Mouse (Mus musculus) limb, embryonic 13.5 days (tissue): ENCODE measurements around the gene Gpr180. TPM values are rescaled to one million over a fixed set of nuclear protein-coding genes. Genes with fewer than 3 reads are reported as not detected.

Experiments
- ATAC-seq: fragments of 200-750 bp; cut with Nextera tagmentation; 2 replicates; pipeline ENCODE4 v1.8.0; 2017; ENCODE audit warnings: low read depth, moderate number of reproducible peaks, moderate TSS enrichment; ENCODE audit not compliant: low FRiP score
- H3K27ac ChIP-seq: fragments of 300-500 bp; sonication (generic); 2 replicates; pipeline ENCODE4 v1.5.1; 2015; ENCODE audit warnings: inconsistent platforms, mild to moderate bottlenecking, moderate library complexity
- H3K27me3 ChIP-seq: fragments of 300-500 bp; sonication (generic); 2 replicates; pipeline ENCODE4 v1.6.1; 2015; ENCODE audit warnings: mild to moderate bottlenecking, inconsistent platforms
- H3K36me3 ChIP-seq: fragments of 300-500 bp; sonication (generic); 2 replicates; pipeline ENCODE4 v1.6.1; 2015; ENCODE audit warnings: inconsistent platforms, mild to moderate bottlenecking, moderate library complexity
- H3K4me1 ChIP-seq: fragments of 300-500 bp; sonication (generic); 2 replicates; pipeline ENCODE4 v1.6.1; 2015; ENCODE audit warnings: inconsistent platforms
- H3K4me2 ChIP-seq: fragments of 300-500 bp; sonication (generic); replicated peaks from 2 replicates; pipeline ENCODE4 v1.6.1; 2015; ENCODE audit warnings: inconsistent platforms, mild to moderate bottlenecking, moderate library complexity
- H3K4me3 ChIP-seq: fragments of 300-500 bp; sonication (generic); 2 replicates; pipeline ENCODE4 v1.5.1; 2015; ENCODE audit warnings: moderate library complexity, mild to moderate bottlenecking, inconsistent platforms
- H3K9ac ChIP-seq: fragments of 300-500 bp; sonication (generic); 2 replicates; pipeline ENCODE4 v1.6.1; 2015; ENCODE audit warnings: mild to moderate bottlenecking, inconsistent platforms
- H3K9me3 ChIP-seq: fragments of 300-500 bp; sonication (generic); 2 replicates; pipeline ENCODE4 v1.6.1; 2016; ENCODE audit warnings: inconsistent platforms
- WGBS: fragments of 180-500 bp; shearing (Covaris S2); methylation state at CpG from one replicate; pipeline ENCODE4 v1.1.7; 2015; 5-methylcytosine and 5-hydroxymethylcytosine counted together
- polyA plus RNA-seq: library from polyadenylated mRNA; unstranded; fragments of >200 nt; fragmentation: Nextera tagmentation; extraction: Ambion mirVana; gene quantifications from 2 replicates; pipeline ENCODE4 v1.2.1, GENCODE M21; 2015

Gene Gpr180
- polyA plus RNA-seq, 1 experiment from 2014 or later: 71.8 TPM

DNA sequence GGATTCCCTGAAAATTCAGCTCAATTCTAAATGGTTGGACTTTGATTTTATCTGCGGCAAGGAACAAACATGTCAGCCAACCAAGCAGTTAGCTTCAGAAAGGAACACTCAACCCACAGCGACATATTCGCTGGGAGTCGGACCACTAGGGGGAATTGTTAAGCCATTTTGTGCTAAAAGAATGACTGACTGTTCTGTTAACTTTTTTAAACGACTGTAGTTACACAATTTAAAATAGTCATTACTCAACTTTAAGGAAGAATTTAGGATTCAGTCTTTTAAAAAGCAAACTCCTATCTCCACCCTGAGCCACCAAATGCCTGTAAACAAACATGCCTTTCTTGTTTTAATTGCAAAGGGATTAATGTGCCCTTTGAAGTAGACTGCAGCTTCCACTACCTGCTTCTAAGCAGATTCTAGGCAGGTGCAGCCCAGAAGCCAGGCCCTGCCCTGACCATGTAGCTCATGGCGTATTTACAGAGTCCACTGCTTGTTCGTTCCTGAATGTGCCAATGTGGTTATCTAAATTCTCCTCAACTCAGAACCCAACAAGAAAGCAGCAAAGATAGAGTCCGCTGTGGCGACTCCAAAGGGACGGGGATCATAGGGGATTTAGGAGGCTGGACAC, 56.2 kb downstream of the Gpr180 start:
- H3K4me2 ChIP-seq: no peak overlapping the region
- H3K9ac ChIP-seq: no peak overlapping the region
- ATAC-seq: no peak
- H3K4me1 ChIP-seq: no peaks in the 10 kb centered on the region
- H3K36me3 ChIP-seq: no peaks in the 10 kb centered on the region
- peaks cover 48% of the 10 kb centered on the region for H3K27me3 ChIP-seq
- H3K4me3 ChIP-seq: no peak overlapping the region
- 40% methylated on average over 10 of the region's 10 CpGs for WGBS
- no peaks in the 10 kb centered on the region for H3K9me3 ChIP-seq
- H3K27ac ChIP-seq: no peak overlapping the region

- Histone ChIP-seq H3K36me3 (no peaks in the 10 kb centered on the region), H3K27ac (no peak overlapping the region), H3K4me1 (no peaks in the 10 kb centered on the region), H3K4me2 (no peak overlapping the region), H3K9ac (no peak overlapping the region), H3K4me3 (no peak overlapping the region), H3K9me3 (no peaks in the 10 kb centered on the region), H3K27me3 (peaks cover 48% of the 10 kb centered on the region)
- WGBS: 57% methylated on average over 10 of the region's 10 CpGs
- no peak for ATAC-seq
These were observed 56.7 kb downstream of the Gpr180 start for GRCm38 (mm10) chr14:118193663-118194062.

- H3K4me2 ChIP-seq: no peak overlapping the region
- ATAC-seq: no peak
- H3K4me3 ChIP-seq: no peak overlapping the region
- H3K9me3 ChIP-seq: no peaks in the 10 kb centered on the region
- H3K4me1 ChIP-seq: no peaks in the 10 kb centered on the region
- H3K27ac ChIP-seq: no peak overlapping the region
- no peaks in the 10 kb centered on the region for H3K36me3 ChIP-seq
- H3K9ac ChIP-seq: no peak overlapping the region
- WGBS: 65% methylated on average over 13 of the region's 13 CpGs
- peaks cover 48% of the 10 kb centered on the region for H3K27me3 ChIP-seq
These were observed 57.4 kb downstream of the Gpr180 start for GRCm38 (mm10) chr14:118194219-118194914.

DNA sequence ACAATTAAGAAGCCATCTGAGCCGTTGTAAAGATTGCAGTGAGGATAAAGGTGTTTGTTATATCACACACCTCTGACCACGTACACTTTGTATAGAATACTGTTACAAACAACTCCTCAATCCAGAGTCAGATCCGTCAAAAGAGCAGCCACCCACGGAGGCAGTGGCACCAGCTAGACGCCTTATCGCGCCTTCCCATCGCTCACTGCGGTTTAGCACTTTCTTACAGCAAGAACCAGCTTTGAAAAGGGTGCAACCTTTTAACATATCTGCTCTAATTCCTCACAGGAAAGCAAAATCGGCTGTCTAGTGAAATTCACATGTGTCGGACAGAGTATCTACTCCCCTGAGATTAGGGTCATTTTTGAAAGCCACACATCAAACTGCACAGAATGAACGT, 60.1 kb downstream of the Gpr180 start:
- H3K4me3 ChIP-seq: no peak overlapping the region
- no peak overlapping the region for H3K27ac ChIP-seq
- no peak overlapping the region for H3K4me2 ChIP-seq
- no peaks in the 10 kb centered on the region for H3K9me3 ChIP-seq
- peaks cover 42% of the 10 kb centered on the region for H3K27me3 ChIP-seq
- H3K4me1 ChIP-seq: no peaks in the 10 kb centered on the region
- no peak overlapping the region for H3K9ac ChIP-seq
- no peak for ATAC-seq
- no peaks in the 10 kb centered on the region for H3K36me3 ChIP-seq
- WGBS: 74% methylated on average over 12 of the region's 12 CpGs

DNA sequence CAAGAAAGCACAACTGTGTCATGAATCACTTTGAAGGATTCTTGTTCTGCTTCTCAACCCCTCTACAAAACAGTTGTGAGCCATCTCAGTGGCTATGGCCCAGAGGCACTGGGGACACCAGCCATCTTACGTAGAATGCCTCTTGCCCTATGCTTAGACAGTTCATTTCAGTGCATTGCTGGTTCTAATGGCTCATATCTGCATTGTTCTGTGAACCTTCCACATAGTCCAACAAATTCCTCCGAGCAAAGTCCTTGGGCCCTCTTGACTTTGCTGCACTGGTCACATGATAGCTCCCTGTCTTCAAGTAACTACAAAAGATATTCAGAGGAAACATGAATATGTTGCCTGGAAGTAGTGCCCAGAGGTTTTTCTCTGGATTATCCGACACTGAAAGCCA, 63.8 kb downstream of the Gpr180 start:
- Histone ChIP-seq H3K4me2 (no peak overlapping the region), H3K4me3 (no peak overlapping the region), H3K27me3 (peaks cover 16% of the 10 kb centered on the region), H3K36me3 (no peaks in the 10 kb centered on the region), H3K4me1 (no peaks in the 10 kb centered on the region), H3K9me3 (peaks cover 5% of the 10 kb centered on the region; the same call in 1 of the 2 replicates), H3K27ac (no peak overlapping the region), H3K9ac (no peak overlapping the region)
- 91% methylated on average over 3 of the region's 3 CpGs for WGBS
- no peak for ATAC-seq

DNA sequence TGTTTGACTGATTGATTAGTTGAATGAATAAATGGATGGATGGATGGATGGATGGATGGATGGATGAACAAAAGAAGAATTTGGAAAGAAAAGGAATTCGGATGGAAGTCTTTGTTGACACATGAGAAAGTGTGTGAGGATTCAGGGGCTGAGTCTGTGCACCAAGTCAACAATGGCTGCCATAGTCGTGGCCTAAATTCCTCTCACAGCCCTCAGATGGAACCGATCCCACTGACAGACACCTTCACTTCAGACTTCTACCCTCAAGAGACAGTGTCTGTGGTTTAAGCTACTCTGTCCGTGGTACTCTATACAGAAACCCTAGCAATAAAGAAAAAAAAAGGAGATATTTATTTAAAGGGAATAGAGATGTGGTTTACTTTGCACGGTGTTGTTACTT, 65.0 kb downstream of the Gpr180 start:
- no peak overlapping the region for H3K9ac ChIP-seq
- H3K9me3 ChIP-seq: peaks cover 5% of the 10 kb centered on the region; the same call in 1 of the 2 replicates
- H3K4me2 ChIP-seq: no peak overlapping the region
- H3K27ac ChIP-seq: no peak overlapping the region
- no peak overlapping the region for H3K4me3 ChIP-seq
- 88% methylated on average over 5 of the region's 5 CpGs for WGBS
- no peaks in the 10 kb centered on the region for H3K4me1 ChIP-seq
- H3K27me3 ChIP-seq: peaks cover 9% of the 10 kb centered on the region
- ATAC-seq: no peak
- no peaks in the 10 kb centered on the region for H3K36me3 ChIP-seq

DNA sequence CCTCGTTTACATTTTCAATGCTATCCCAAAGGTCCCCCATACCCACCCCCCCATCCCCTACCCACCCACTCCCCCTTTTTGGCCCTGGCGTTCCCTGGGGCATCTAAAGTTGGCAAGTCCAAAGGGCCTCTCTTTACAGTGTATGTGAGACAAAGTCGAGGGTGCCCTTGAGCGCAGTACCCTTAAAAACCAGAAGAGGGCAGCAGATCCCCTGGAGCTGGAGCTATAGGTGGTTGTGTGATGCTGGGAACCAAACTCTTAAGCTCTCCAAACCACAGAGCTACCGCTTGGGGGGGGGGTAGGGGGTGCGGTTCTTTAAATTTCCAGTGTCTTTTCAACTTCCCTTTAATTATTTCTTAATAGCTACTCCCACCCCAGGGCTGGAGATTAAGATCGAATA, 66.1 kb downstream of the Gpr180 start:
- no peak for ATAC-seq
- Histone ChIP-seq H3K36me3 (no peaks in the 10 kb centered on the region), H3K9ac (no peak overlapping the region), H3K9me3 (peaks cover 5% of the 10 kb centered on the region; the same call in 1 of the 2 replicates), H3K27ac (no peak overlapping the region), H3K4me2 (no peak overlapping the region), H3K4me1 (no peaks in the 10 kb centered on the region), H3K4me3 (no peak overlapping the region), H3K27me3 (no peaks in the 10 kb centered on the region)
- WGBS: 78% methylated on average over 7 of the region's 7 CpGs

GRCm38 (mm10) chr14:118207347-118207746, 70.4 kb downstream of the Gpr180 start:
- H3K9ac ChIP-seq: no peak overlapping the region

DNA sequence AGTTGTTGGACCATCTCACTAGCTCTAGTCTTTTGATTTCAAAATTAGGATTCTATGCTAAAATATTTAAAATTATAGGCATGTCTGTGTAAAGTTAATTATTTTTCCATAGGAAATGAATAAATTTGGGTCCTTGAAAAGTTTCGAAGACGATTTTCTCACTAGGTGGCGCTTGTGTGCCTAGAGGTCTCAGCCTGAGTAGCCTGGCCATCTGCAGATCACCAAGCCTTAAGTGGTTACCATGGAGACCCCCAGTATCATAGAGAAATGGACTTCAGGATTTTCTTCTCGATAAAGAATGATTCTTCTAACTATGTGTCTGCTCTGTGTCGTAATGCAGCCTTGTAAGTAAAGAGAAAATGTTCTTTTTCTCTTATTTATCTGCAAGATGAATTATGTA, 72.7 kb downstream of the Gpr180 start:
- Histone ChIP-seq H3K4me1 (no peaks in the 10 kb centered on the region), H3K27ac (no peak overlapping the region), H3K9ac (no peak overlapping the region), H3K4me3 (no peak overlapping the region), H3K4me2 (no peak overlapping the region), H3K36me3 (no peaks in the 10 kb centered on the region), H3K9me3 (no peaks in the 10 kb centered on the region), H3K27me3 (peaks cover 13% of the 10 kb centered on the region; the same call in 1 of the 2 replicates)
- ATAC-seq: no peak
- 27% methylated on average over 5 of the region's 5 CpGs for WGBS

More at GRCm38 (mm10) chr14:118207347-118207746, 70.4 kb downstream of the Gpr180 start:
- Histone ChIP-seq H3K4me2 (no peak overlapping the region), H3K4me3 (no peak overlapping the region), H3K36me3 (no peaks in the 10 kb centered on the region), H3K27me3 (peaks cover 5% of the 10 kb centered on the region; the same call in 1 of the 2 replicates), H3K4me1 (no peaks in the 10 kb centered on the region), H3K27ac (no peak overlapping the region), H3K9me3 (peaks cover 5% of the 10 kb centered on the region; the same call in 1 of the 2 replicates)
- no peak for ATAC-seq
- 84% methylated on average over 3 of the region's 3 CpGs for WGBS

DNA sequence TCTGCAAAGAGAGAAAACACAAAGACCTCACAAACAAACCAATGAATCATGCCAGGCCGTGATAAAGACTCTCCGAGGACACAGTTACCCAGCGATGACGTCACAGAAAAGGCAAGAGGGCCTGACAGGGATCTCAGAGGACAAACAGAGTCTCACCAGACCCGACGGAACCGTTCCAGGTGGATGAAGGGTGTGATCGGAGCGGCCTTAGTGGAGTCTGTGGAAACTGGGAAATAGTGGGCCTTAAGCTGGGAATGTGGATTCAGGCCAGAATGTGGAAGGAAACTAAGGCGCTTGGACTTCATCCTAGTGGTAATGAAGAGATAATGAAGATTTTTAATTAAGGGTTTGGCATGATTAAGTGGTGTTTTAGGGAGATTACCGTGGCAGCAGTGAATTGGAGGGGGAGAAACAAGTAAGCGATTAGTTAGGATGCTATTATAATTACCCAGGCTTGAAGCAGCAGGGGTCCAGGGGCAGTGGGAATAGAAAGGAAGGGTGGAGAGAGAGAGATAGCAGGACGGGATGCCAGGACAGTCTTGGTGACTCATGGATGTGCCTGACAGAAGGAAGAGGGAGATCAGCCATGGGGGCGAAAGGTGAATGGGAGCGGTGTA, 75.3 kb downstream of the Gpr180 start:
- Histone ChIP-seq H3K9me3 (no peaks in the 10 kb centered on the region), H3K27me3 (peaks cover 17% of the 10 kb centered on the region; the same call in 1 of the 2 replicates), H3K4me3 (no peak overlapping the region), H3K36me3 (no peaks in the 10 kb centered on the region), H3K4me1 (no peaks in the 10 kb centered on the region), H3K9ac (no peak overlapping the region), H3K27ac (no peak overlapping the region), H3K4me2 (no peak overlapping the region)
- WGBS: 80% methylated on average over 15 of the region's 15 CpGs
- no peak for ATAC-seq
